Comparison of ENCODE assay signal across 16 mouse cellular contexts in genomic region chr13:54759496-54759895, GRCm38 (mm10). TPM values are rescaled to one million over a fixed set of nuclear protein-coding genes. Genes with fewer than 3 reads are reported as not detected.
A peak's percentile ranks its signal among the peaks of the same experiment; 100 is the strongest.
DNase-seq lines count a peak whose midpoint lies in the region; ATAC-seq and TF ChIP-seq lines count a peak whose summit lies in the region.
"Had no signal": no experiment of that assay in that cellular context is flagged by ENCODE, and none has a peak within 500 bp of the region (broad histone marks: within the 10 kb centered on the region; RNA-seq: fewer than 3 reads in every experiment).

No protein-coding gene starts in this region.

- H3K4me1 ChIP-seq in hindbrain, embryonic 13.5 days (replicated peaks) = peaks cover 58% of the 10 kb centered on the region
- H3K4me1 ChIP-seq in neural tube, embryonic 14.5 days (ENCODE audit: control insufficient read depth, insufficient read depth, low read length) = peaks cover 21% of the 10 kb centered on the region

- WGBS in hindbrain, embryonic 13.5 days = 10% methylated on average over 7 of the region's 7 CpGs
- 1% methylated on average over 6 of the region's 7 CpGs for WGBS in neural tube, embryonic 14.5 days

- no peak for TF ChIP-seq CTCF in left cerebral cortex, adult 2 months (IDR thresholded peaks at IDR 0.05)

- H3K4me2 ChIP-seq in hindbrain, embryonic 13.5 days = peak overlapping the region; percentile 64
- peak overlapping the region; percentile 83 for H3K4me2 ChIP-seq in neural tube, embryonic 14.5 days (ENCODE audit: low read depth, low read length)

- peak in 1 of 2 experiments; percentile 14 for DNase-seq in left cerebral cortex, adult 2 months (ENCODE audit: extremely low spot score in 1 of 2, low spot score in 2 of 2)
- DNase-seq in left cerebral cortex, postnatal 14 days (ENCODE audit: low spot score in 2 of 2) = no peak
- peak; percentile 25 for DNase-seq in embryo, embryonic 11 days
- DNase-seq in Muller cell, postnatal 12 days (ENCODE audit: inconsistent ontology term) = no peak
- no peak for DNase-seq in lung, postnatal 14 days
- DNase-seq: lung, embryonic 14.5 days; thymus, postnatal 14 days had no signal

- intact Hi-C loops in left cerebral cortex, adult 2 months (cut with DNase I) = loop anchor here (2.0 kb wide), 2 partner anchors 35 to 43 kb away; no protein-coding TSS in a partner anchor
- intact Hi-C loops in left cerebral cortex, postnatal 14 days (cut with DNase I) = loop anchor here (2.0 kb wide), 1 partner anchor 43 kb away; no protein-coding TSS in a partner anchor

- peaks cover 46% of the 10 kb centered on the region for H3K27me3 ChIP-seq in hindbrain, embryonic 13.5 days
- 0 out of 2 replicates have a peak, but pooled peaks cover 10% of the 10 kb centered on the region for H3K27me3 ChIP-seq in neural tube, embryonic 14.5 days (ENCODE audit: control insufficient read depth, insufficient read depth, low read length)

- no peaks in the 10 kb centered on the region for H3K36me3 ChIP-seq in hindbrain, embryonic 13.5 days
- H3K36me3 ChIP-seq in neural tube, embryonic 14.5 days (ENCODE audit: control insufficient read depth, insufficient read depth, low read length) = no peaks in the 10 kb centered on the region

- no peak for ATAC-seq in hindbrain, embryonic 13.5 days (ENCODE audit: low FRiP score)
- ATAC-seq in neural tube, embryonic 14.5 days (ENCODE audit: low read depth) = no peak
- ATAC-seq in frontal cortex, adult (ENCODE audit: low TSS enrichment) = no peak

- H3K9me3 ChIP-seq in hindbrain, embryonic 13.5 days = no peaks in the 10 kb centered on the region
- H3K9me3 ChIP-seq in neural tube, embryonic 14.5 days (ENCODE audit: control insufficient read depth, low read length) = no peaks in the 10 kb centered on the region

- H3K27ac ChIP-seq in left cerebral cortex, adult 2 months = peak overlapping the region; percentile 93
- H3K27ac ChIP-seq in hindbrain, embryonic 13.5 days = no peak overlapping the region
- no peak overlapping the region for H3K27ac ChIP-seq in neural tube, embryonic 14.5 days (ENCODE audit: low read depth, low read length)

- no peak overlapping the region for H3K4me3 ChIP-seq in left cerebral cortex, adult 2 months
- H3K4me3 ChIP-seq in hindbrain, embryonic 13.5 days = 0 out of 2 replicates have a peak overlapping the region, but pooled peaks have one; percentile 40
- no peak overlapping the region; the same call in 1 of the 2 replicates for H3K4me3 ChIP-seq in neural tube, embryonic 14.5 days (ENCODE audit: low read depth, low read length)

- peak overlapping the region; percentile 70 for H3K9ac ChIP-seq in hindbrain, embryonic 13.5 days
- H3K9ac ChIP-seq in neural tube, embryonic 14.5 days (replicated peaks; ENCODE audit: low read depth, low read length) = no peak overlapping the region; the same call in 1 of the 2 replicates
- H3K9ac ChIP-seq: lung, embryonic 14.5 days had no signal

RNA-seq across cellular contexts. Expression of gene Sncb, which starts 6.9 kb away (rescaled TPM):
- total RNA-seq in left cerebral cortex, adult 2 months (2021) = 100 to 1,000 TPM; 869 to 881 TPM
- total RNA-seq in left cerebral cortex, postnatal 14 days (2021) = 100 to 1,000 TPM; 873 to 922 TPM
- polyA plus RNA-seq in hindbrain, embryonic 13.5 days (2015; fragmentation: Nextera tagmentation; extraction: Ambion mirVana) = 18.7 and 20.8 TPM in 2 replicates
- polyA plus RNA-seq in neural tube, embryonic 14.5 days (2014; fragmentation: Nextera tagmentation; extraction: Ambion mirVana) = 61.3 and 118 TPM in 2 replicates
- total RNA-seq: CH12.LX had no signal
- polyA plus RNA-seq: heart, embryonic 16.5 days; kidney, embryonic 16.5 days; limb, embryonic 11.5 days; lung, embryonic 14.5 days had no signal

RNA-seq across cellular contexts. Expression of gene Gprin1, which starts 9.8 kb away (rescaled TPM):
- total RNA-seq in left cerebral cortex, adult 2 months (2021) = 100 to 1,000 TPM; 128 to 130 TPM
- total RNA-seq in left cerebral cortex, postnatal 14 days (2021) = 100 to 1,000 TPM; 151 to 168 TPM
- 6.5 and 6.9 TPM in 2 replicates for polyA plus RNA-seq in hindbrain, embryonic 13.5 days (2015; fragmentation: Nextera tagmentation; extraction: Ambion mirVana)
- 17.3 and 19.6 TPM in 2 replicates for polyA plus RNA-seq in neural tube, embryonic 14.5 days (2014; fragmentation: Nextera tagmentation; extraction: Ambion mirVana)
- total RNA-seq: CH12.LX had no signal
- polyA plus RNA-seq: heart, embryonic 16.5 days had no signal

RNA-seq across cellular contexts. Expression of gene Eif4e1b, which starts 24.3 kb away (rescaled TPM):
- not detected for total RNA-seq in left cerebral cortex, adult 2 months (2021)
- total RNA-seq in left cerebral cortex, postnatal 14 days (2021) = not detected
- polyA plus RNA-seq in hindbrain, embryonic 13.5 days (2015; fragmentation: Nextera tagmentation; extraction: Ambion mirVana) = not detected in 2 replicates
- polyA plus RNA-seq in neural tube, embryonic 14.5 days (2014; fragmentation: Nextera tagmentation; extraction: Ambion mirVana) = not detected in 2 replicates
- total RNA-seq: CH12.LX had no signal
- polyA plus RNA-seq: frontal cortex, adult 2 months; heart, embryonic 16.5 days; kidney, embryonic 16.5 days; limb, embryonic 11.5 days; lung, embryonic 14.5 days; spleen, adult 2 months had no signal

RNA-seq across cellular contexts. Expression of gene Tspan17, which starts 29.7 kb away (rescaled TPM):
- 10 to 100 TPM; 91.7 to 95.3 TPM for total RNA-seq in left cerebral cortex, adult 2 months (2021)
- total RNA-seq in left cerebral cortex, postnatal 14 days (2021) = 10 to 100 TPM; 58.2 to 63.1 TPM
- 50.4 and 54.0 TPM in 2 replicates for polyA plus RNA-seq in hindbrain, embryonic 13.5 days (2015; fragmentation: Nextera tagmentation; extraction: Ambion mirVana)
- 78.1 and 82.3 TPM in 2 replicates for polyA plus RNA-seq in neural tube, embryonic 14.5 days (2014; fragmentation: Nextera tagmentation; extraction: Ambion mirVana)

RNA-seq across cellular contexts. Expression of gene Cdhr2, which starts 58.2 kb away (rescaled TPM):
- total RNA-seq in left cerebral cortex, adult 2 months (2021) = under 1 TPM; 0.16 to 0.45 TPM
- total RNA-seq in left cerebral cortex, postnatal 14 days (2021) = under 1 TPM; 0.24 to 0.36 TPM
- 0.08 and 0.14 TPM in 2 replicates for polyA plus RNA-seq in hindbrain, embryonic 13.5 days (2015; fragmentation: Nextera tagmentation; extraction: Ambion mirVana)
- 0.21 and 0.29 TPM in 2 replicates for polyA plus RNA-seq in neural tube, embryonic 14.5 days (2014; fragmentation: Nextera tagmentation; extraction: Ambion mirVana)
- total RNA-seq: CH12.LX had no signal
- polyA plus RNA-seq: limb, embryonic 11.5 days; lung, embryonic 14.5 days had no signal
